Mouse (Mus musculus) T-helper 17 cell (primary cell): Measurements from ENCODE around the gene Hao2.

Experiments used
- in situ Hi-C, 2 experiments: fragments of 300-600 bp; cut with MboI, MseI; formaldehyde crosslinking; loops; 1 replicate in 1 of 2; 2 replicates in 1 of 2; pipeline ENCODE4 v1.15.1; 2025; ENCODE audit warnings: high pct_unique_total_duplicates in 2 of 2

Hao2 gene

GRCm38 (mm10) chr3:98858051-98858450, 35.0 kb downstream of the Hao2 start:
- in situ Hi-C loops, result no loop called here

GRCm38 (mm10) chr3:98856892-98857291, 36.1 kb downstream of the Hao2 start:
- in situ Hi-C loops, result no loop called here

- in situ Hi-C loops, result no loop called here
Observed at GRCm38 (mm10) chr3:98855160-98855559, 37.9 kb downstream of the Hao2 start.

GRCm38 (mm10) chr3:98853685-98854084, 39.4 kb downstream of the Hao2 start:
- in situ Hi-C loops, result no loop called here

GRCm38 (mm10) chr3:98853051-98853450, 40.0 kb downstream of the Hao2 start:
- in situ Hi-C loops, result no loop called here

- in situ Hi-C loops, result no loop called here
Observed at GRCm38 (mm10) chr3:98852631-98853030, 40.4 kb downstream of the Hao2 start.

- in situ Hi-C loops, result no loop called here
Observed at GRCm38 (mm10) chr3:98851853-98852252, 41.2 kb downstream of the Hao2 start.

GRCm38 (mm10) chr3:98850262-98850661, 42.8 kb downstream of the Hao2 start:
- in situ Hi-C loops, result no loop called here

GRCm38 (mm10) chr3:98848898-98849297, 44.1 kb downstream of the Hao2 start:
- in situ Hi-C loops, result no loop called here
